Mouse (Mus musculus) intestine, embryonic 15.5 days (tissue): Measurements from ENCODE around the gene 0610040J01Rik. TPM values are rescaled to one million over a fixed set of nuclear protein-coding genes. Genes with fewer than 3 reads are reported as not detected.

Experiments used
- ATAC-seq: fragments of 200-750 bp; cut with Nextera tagmentation; 2 replicates; pipeline ENCODE4 v1.8.0; 2017; ENCODE audit warnings: moderate TSS enrichment, moderate library complexity
- H3K27ac ChIP-seq: fragments of 300-500 bp; sonication (generic); 2 replicates; pipeline ENCODE4 v1.5.1; 2015; ENCODE audit warnings: mild to moderate bottlenecking, inconsistent platforms
- H3K27me3 ChIP-seq: fragments of 300-500 bp; sonication (generic); replicated peaks from 2 replicates; pipeline ENCODE4 v1.6.1; 2015; ENCODE audit warnings: inconsistent platforms
- H3K36me3 ChIP-seq: fragments of 300-500 bp; sonication (generic); 2 replicates; pipeline ENCODE4 v1.6.1; 2015; ENCODE audit warnings: inconsistent platforms
- H3K4me1 ChIP-seq: fragments of 300-500 bp; sonication (generic); replicated peaks from 2 replicates; pipeline ENCODE4 v1.6.1; 2015; ENCODE audit warnings: inconsistent platforms
- H3K4me2 ChIP-seq: fragments of 300-500 bp; sonication (generic); replicated peaks from 2 replicates; pipeline ENCODE4 v1.6.1; 2015; ENCODE audit warnings: mild to moderate bottlenecking, inconsistent platforms
- H3K4me3 ChIP-seq: fragments of 300-500 bp; sonication (generic); replicated peaks from 2 replicates; pipeline ENCODE4 v1.5.1; 2015; ENCODE audit warnings: inconsistent platforms
- H3K9ac ChIP-seq: fragments of 300-500 bp; sonication (generic); 2 replicates; pipeline ENCODE4 v1.6.1; 2015; ENCODE audit warnings: inconsistent platforms
- H3K9me3 ChIP-seq: fragments of 300-500 bp; sonication (generic); 2 replicates; pipeline ENCODE4 v1.6.1; 2016; ENCODE audit warnings: inconsistent platforms
- WGBS: fragments of 180-500 bp; shearing (Covaris S2); methylation state at CpG from one replicate; pipeline ENCODE4 v1.1.7; 2015; 5-methylcytosine and 5-hydroxymethylcytosine counted together
- polyA plus RNA-seq: library from polyadenylated mRNA; unstranded; fragments of >200 nt; fragmentation: Nextera tagmentation; extraction: Ambion mirVana; gene quantifications from 2 replicates; pipeline ENCODE4 v1.2.1, GENCODE M21; 2015

Gene 0610040J01Rik
- polyA plus RNA-seq, 1 experiment from 2014 or later = 44.5 TPM

- Histone ChIP-seq H3K9ac (no peak overlapping the region), H3K4me3 (no peak overlapping the region), H3K9me3 (no peaks in the 10 kb centered on the region), H3K27me3 (no peaks in the 10 kb centered on the region), H3K4me1 (0 out of 2 replicates have a peak, but pooled peaks cover 15% of the 10 kb centered on the region), H3K27ac (no peak overlapping the region), H3K36me3 (no peaks in the 10 kb centered on the region), H3K4me2 (no peak overlapping the region)
- WGBS = 60% methylated on average over 6 of the region's 6 CpGs
- no peak for ATAC-seq
Measured at GRCm38 (mm10) chr5:63819519-63819918, 7.4 kb downstream of the 0610040J01Rik start.

GRCm38 (mm10) chr5:63821176-63821575, 9.0 kb downstream of the 0610040J01Rik start:
- 85% methylated on average over 5 of the region's 5 CpGs for WGBS
- H3K9ac ChIP-seq = no peak overlapping the region
- no peak overlapping the region for H3K4me2 ChIP-seq
- H3K36me3 ChIP-seq = no peaks in the 10 kb centered on the region
- no peak overlapping the region for H3K4me3 ChIP-seq
- H3K27me3 ChIP-seq = no peaks in the 10 kb centered on the region
- no peak for ATAC-seq
- no peak overlapping the region for H3K27ac ChIP-seq
- 0 out of 2 replicates have a peak, but pooled peaks cover 20% of the 10 kb centered on the region for H3K4me1 ChIP-seq
- no peaks in the 10 kb centered on the region for H3K9me3 ChIP-seq

DNA sequence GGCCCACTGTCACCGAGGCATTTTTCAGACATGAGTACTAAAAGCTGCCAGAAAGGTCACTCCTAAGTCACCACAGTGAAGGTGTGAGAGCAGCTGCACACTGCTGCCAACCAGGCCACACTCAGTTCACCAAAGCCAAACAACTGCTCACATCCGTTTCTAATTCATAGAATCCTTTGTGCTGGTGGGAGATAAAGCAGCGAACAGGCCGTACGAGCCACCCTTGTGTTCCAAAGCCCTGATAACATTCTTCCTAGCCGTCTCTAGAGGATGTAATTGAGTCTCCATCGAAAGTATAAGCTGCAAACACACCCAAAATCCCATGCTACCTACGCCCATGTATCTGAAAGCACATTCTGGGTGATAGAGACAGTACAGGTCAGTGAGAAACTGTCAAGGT, 9.7 kb downstream of the 0610040J01Rik start:
- Histone ChIP-seq H3K4me2 (no peak overlapping the region), H3K9ac (no peak overlapping the region), H3K4me3 (no peak overlapping the region), H3K4me1 (peaks cover 25% of the 10 kb centered on the region; the same call in 1 of the 2 replicates), H3K36me3 (no peaks in the 10 kb centered on the region), H3K9me3 (no peaks in the 10 kb centered on the region), H3K27me3 (no peaks in the 10 kb centered on the region), H3K27ac (no peak overlapping the region)
- no peak for ATAC-seq
- 54% methylated on average over 8 of the region's 8 CpGs for WGBS

- no peaks in the 10 kb centered on the region for H3K36me3 ChIP-seq
- no peak overlapping the region for H3K4me3 ChIP-seq
- peaks cover 29% of the 10 kb centered on the region for H3K4me1 ChIP-seq
- no peaks in the 10 kb centered on the region for H3K27me3 ChIP-seq
- H3K27ac ChIP-seq = peak overlapping the region; percentile 68
- H3K4me2 ChIP-seq = 0 out of 2 replicates have a peak overlapping the region, but pooled peaks have one; percentile 10
- WGBS = 40% methylated on average over 10 of the region's 10 CpGs
- H3K9ac ChIP-seq = no peak overlapping the region
- H3K9me3 ChIP-seq = no peaks in the 10 kb centered on the region
- peak; percentile 87 for ATAC-seq
Measured at GRCm38 (mm10) chr5:63823362-63824332, 11.5 kb downstream of the 0610040J01Rik start.

GRCm38 (mm10) chr5:63824599-63825350, 12.6 kb downstream of the 0610040J01Rik start:
- H3K4me3 ChIP-seq = no peak overlapping the region
- ATAC-seq = no peak
- H3K36me3 ChIP-seq = no peaks in the 10 kb centered on the region
- 71% methylated on average over 8 of the region's 8 CpGs for WGBS
- H3K4me2 ChIP-seq = no peak overlapping the region
- no peaks in the 10 kb centered on the region for H3K27me3 ChIP-seq
- no peak overlapping the region for H3K27ac ChIP-seq
- no peak overlapping the region for H3K9ac ChIP-seq
- H3K4me1 ChIP-seq = peaks cover 29% of the 10 kb centered on the region
- H3K9me3 ChIP-seq = no peaks in the 10 kb centered on the region

DNA sequence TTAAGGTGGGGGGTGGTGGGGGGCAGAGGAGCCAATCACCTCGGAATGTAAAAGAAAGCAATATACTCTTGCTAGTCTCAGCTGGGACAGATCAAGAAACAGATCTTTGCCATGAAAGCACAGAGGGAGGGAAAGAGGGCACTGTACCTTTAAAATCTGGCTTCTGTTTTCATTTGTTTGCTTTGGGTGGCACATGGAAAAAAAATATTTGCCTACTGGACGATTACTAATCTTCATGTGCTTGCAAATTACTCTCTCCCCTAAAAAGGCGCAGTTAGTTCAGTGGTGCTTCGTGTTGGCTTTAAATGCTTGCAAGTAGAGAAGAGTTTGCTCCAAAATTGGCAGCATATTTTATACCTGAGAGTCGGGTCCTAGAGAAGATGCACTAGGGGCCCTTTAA, 13.7 kb downstream of the 0610040J01Rik start:
- WGBS = 44% methylated on average over 5 of the region's 5 CpGs
- H3K4me3 ChIP-seq = no peak overlapping the region
- H3K36me3 ChIP-seq = no peaks in the 10 kb centered on the region
- peaks cover 29% of the 10 kb centered on the region for H3K4me1 ChIP-seq
- no peak overlapping the region for H3K9ac ChIP-seq
- H3K27me3 ChIP-seq = no peaks in the 10 kb centered on the region
- H3K9me3 ChIP-seq = no peaks in the 10 kb centered on the region
- H3K4me2 ChIP-seq = peak overlapping the region; percentile 11; the same call in 1 of the 2 replicates
- no peak for ATAC-seq
- H3K27ac ChIP-seq = peak overlapping the region; percentile 44; the same call in 1 of the 2 replicates

DNA sequence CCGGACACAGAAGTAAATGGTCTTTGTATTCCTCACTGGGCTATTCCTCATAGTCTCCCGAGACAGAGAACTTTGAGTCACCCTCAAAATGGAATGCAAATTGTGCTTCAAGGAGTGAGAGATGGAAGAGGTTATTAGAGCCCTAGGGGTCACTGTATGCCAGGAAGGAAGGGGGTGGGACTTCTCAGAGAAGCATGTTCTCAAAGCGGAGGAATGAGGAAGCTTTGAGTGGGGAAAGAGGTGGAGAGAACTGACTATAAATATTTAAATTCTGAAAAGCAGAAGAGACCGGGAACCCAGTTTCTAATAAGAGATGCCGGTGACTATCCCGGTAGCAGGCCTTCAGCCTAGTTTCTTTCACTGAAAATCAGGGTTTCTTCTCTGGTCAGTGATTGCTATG, 14.8 kb downstream of the 0610040J01Rik start:
- 0 out of 2 replicates have a peak, but pooled peaks have one; percentile 3 for ATAC-seq
- peaks cover 24% of the 10 kb centered on the region for H3K4me1 ChIP-seq
- H3K4me3 ChIP-seq = no peak overlapping the region
- H3K27ac ChIP-seq = peak overlapping the region; percentile 54; the same call in 1 of the 2 replicates
- no peaks in the 10 kb centered on the region for H3K27me3 ChIP-seq
- H3K9ac ChIP-seq = no peak overlapping the region
- no peaks in the 10 kb centered on the region for H3K9me3 ChIP-seq
- WGBS = 24% methylated on average over 6 of the region's 6 CpGs
- H3K4me2 ChIP-seq = peak overlapping the region; percentile 17; the same call in 1 of the 2 replicates
- H3K36me3 ChIP-seq = no peaks in the 10 kb centered on the region

DNA sequence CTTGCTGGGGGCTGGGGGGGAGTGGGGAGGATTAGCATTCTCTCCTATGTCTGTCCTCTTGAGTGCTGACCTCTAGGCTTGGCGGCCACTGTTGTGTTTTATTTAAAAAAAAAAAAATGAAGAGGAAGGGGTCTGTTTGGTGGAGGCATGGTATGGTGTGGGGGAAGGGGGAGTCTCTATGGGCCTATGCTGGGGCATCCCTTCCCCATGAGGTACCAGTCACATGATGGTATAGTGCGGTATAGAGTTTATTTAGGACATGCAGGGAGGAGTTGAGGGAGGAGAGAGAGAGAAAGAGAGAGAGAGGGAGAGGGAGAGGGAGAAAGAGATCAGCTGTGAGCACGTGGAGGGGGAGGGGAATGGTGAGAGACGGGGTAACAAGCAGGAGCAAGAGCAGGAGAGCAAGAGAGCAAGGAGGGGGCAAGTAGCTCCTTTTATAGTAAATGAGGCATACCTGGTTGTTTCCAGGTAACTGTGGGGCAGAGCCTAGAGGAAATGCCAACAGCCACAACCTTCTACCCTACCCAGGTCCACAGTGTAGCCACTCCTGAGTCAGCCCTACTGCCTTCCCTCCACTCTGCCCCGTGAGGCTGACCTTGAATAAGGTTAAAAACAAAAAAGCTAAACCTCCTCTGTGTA, 15.4 kb downstream of the 0610040J01Rik start:
- Histone ChIP-seq H3K4me3 (no peak overlapping the region), H3K27ac (0 out of 2 replicates have a peak overlapping the region, but pooled peaks have one; percentile 54), H3K27me3 (no peaks in the 10 kb centered on the region), H3K4me1 (peaks cover 23% of the 10 kb centered on the region), H3K9ac (no peak overlapping the region), H3K36me3 (no peaks in the 10 kb centered on the region), H3K9me3 (no peaks in the 10 kb centered on the region), H3K4me2 (0 out of 2 replicates have a peak overlapping the region, but pooled peaks have one; percentile 6)
- no peak; the same call in 1 of the 2 replicates for ATAC-seq
- WGBS = 27% methylated on average over 5 of the region's 5 CpGs

DNA sequence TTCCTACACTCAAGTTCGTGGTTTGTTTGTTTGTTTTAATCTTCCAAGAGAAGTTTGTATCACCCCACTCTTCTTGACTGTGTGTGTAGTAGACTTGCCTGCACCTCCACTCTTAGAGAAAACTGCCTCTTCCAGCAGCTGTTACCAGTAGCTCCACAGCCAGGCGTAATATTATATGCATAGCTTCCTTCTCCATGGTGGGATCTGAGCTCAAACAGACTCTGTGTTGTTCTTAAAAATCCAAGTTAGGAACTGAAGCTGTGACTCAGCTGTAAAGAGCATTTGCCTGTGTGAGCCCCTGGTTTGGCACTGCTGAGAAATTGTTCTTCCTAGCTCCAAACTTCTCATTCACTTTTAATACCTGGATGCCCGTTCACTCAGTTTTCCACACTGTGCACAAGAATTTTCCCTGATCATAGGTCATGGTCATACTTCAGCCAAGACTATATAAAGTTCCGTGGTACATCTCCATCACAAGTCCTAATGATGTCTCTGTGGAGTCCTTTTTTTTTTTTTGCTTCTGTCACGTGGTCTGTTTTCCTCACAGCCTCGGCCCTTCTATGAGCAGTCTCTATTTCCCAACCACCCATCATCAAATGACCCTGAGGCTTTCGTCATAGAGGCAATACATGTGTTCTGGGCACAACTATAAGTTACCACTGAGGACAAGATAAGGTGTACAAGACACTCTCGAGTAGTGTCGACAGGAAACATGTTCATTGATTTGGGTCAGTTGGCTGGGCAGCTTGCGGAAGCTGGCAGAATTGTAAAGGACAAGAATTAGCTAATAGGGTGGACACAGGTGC, 16.4 kb downstream of the 0610040J01Rik start:
- no peaks in the 10 kb centered on the region for H3K27me3 ChIP-seq
- peaks cover 21% of the 10 kb centered on the region for H3K4me1 ChIP-seq
- no peak for ATAC-seq
- no peak overlapping the region for H3K4me3 ChIP-seq
- H3K9ac ChIP-seq = no peak overlapping the region
- H3K9me3 ChIP-seq = no peaks in the 10 kb centered on the region
- H3K4me2 ChIP-seq = no peak overlapping the region
- 70% methylated on average over 10 of the region's 10 CpGs for WGBS
- H3K36me3 ChIP-seq = no peaks in the 10 kb centered on the region
- no peak overlapping the region for H3K27ac ChIP-seq

DNA sequence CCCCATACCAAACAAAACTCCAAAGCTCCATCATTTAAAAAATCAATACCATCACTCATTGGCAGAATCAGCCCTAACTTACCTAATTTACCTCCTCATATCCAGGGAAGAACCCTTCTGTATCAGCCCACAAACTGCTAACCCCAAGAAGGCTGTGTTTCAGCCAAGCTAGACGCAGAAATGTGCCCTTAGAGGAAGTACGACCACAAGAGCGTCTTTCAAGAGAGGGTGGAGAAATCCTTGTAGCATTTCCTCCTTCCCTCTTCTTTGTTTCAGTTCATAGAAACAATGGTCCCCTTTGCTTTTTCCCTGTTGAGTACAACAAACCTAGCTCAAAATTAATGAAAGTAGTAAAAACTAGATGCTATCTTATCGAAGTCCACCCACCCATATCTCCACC, 18.9 kb downstream of the 0610040J01Rik start:
- H3K9me3 ChIP-seq = no peaks in the 10 kb centered on the region
- H3K27ac ChIP-seq = no peak overlapping the region
- H3K4me2 ChIP-seq = no peak overlapping the region
- H3K27me3 ChIP-seq = no peaks in the 10 kb centered on the region
- H3K36me3 ChIP-seq = no peaks in the 10 kb centered on the region
- no peak for ATAC-seq
- peaks cover 15% of the 10 kb centered on the region for H3K4me1 ChIP-seq
- no peak overlapping the region for H3K9ac ChIP-seq
- WGBS = 70% methylated on average over 4 of the region's 4 CpGs
- no peak overlapping the region for H3K4me3 ChIP-seq

DNA sequence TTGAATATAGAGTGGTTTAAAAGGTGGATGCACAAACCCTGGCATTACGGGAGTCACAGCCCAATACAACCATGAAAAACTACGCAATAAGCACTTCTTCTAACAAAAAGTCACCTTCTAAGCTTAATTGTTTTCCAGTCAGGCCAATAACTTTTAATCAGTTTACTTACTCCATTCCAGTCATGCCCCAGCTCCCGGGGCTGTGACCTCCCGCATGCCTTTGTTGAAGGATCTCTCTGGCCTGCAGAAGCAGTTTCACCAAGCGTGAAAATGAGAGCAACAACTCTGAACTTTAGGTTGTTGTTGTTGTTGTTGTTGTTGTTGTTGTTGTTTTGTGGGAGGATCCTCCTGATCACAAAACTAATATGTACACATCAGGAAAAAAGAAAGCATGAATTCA, 21.8 kb downstream of the 0610040J01Rik start:
- WGBS = 56% methylated on average over 5 of the region's 5 CpGs
- ATAC-seq = no peak
- Histone ChIP-seq H3K4me3 (no peak overlapping the region), H3K36me3 (no peaks in the 10 kb centered on the region), H3K9ac (no peak overlapping the region), H3K27ac (no peak overlapping the region), H3K9me3 (no peaks in the 10 kb centered on the region), H3K4me1 (no peaks in the 10 kb centered on the region), H3K27me3 (no peaks in the 10 kb centered on the region), H3K4me2 (no peak overlapping the region)
